In genomic region chr8:92850239-92850638, GRCm38 (mm10) we compare ENCODE assay signal across 9 mouse cellular contexts. TPM values are rescaled to one million over a fixed set of nuclear protein-coding genes. Genes with fewer than 3 reads are reported as not detected.
DNase-seq lines count a peak whose midpoint lies in the region; ATAC-seq and TF ChIP-seq lines count a peak whose summit lies in the region.
"Had no signal": no experiment of that assay in that cellular context is flagged by ENCODE, and none has a peak within 500 bp of the region (broad histone marks: within the 10 kb centered on the region; RNA-seq: fewer than 3 reads in every experiment).

No protein-coding gene starts in this region.

- H3K36me3 ChIP-seq in intestine, embryonic 15.5 days: no peaks in the 10 kb centered on the region

- no peak overlapping the region for H3K4me3 ChIP-seq in cerebellum, adult 2 months (replicated peaks; ENCODE audit: insufficient read depth, low read depth, low read length)
- no peak overlapping the region for H3K4me3 ChIP-seq in gastrocnemius, adult 2 months
- no peak overlapping the region for H3K4me3 ChIP-seq in intestine, embryonic 15.5 days (replicated peaks)
- no peak overlapping the region for H3K4me3 ChIP-seq in left cerebral cortex, adult 2 months

- H3K4me1 ChIP-seq in cerebellum, adult 2 months (ENCODE audit: control insufficient read depth, insufficient read depth, low read length): no peaks in the 10 kb centered on the region; the same call in 1 of the 2 replicates
- H3K4me1 ChIP-seq in intestine, embryonic 15.5 days (replicated peaks): peaks cover 22% of the 10 kb centered on the region; the same call in 1 of the 2 replicates

- peak; percentile 83 for DNase-seq in adrenal gland, adult 2 months
- peak; percentile 46 to 71 for DNase-seq in cerebellum, adult 2 months
- peak; percentile 98 for DNase-seq in gastrocnemius, adult 2 months
- peak; percentile 64 to 79 for DNase-seq in left cerebral cortex, adult 2 months (ENCODE audit: extremely low spot score in 1 of 2, low spot score in 2 of 2)
- peak; percentile 79 for DNase-seq in ovary, adult 18-20 months (ENCODE audit: low spot score)
- DNase-seq in urinary bladder, postnatal 4 days (ENCODE audit: low spot score in 2 of 2): peak; percentile 89 to 90
- no peak for DNase-seq in thymus, postnatal 0 days (ENCODE audit: low spot score)

- no peak for TF ChIP-seq CTCF in cerebellum, adult 2 months (IDR thresholded peaks at IDR 0.05; ENCODE audit: borderline replicate concordance, insufficient read depth, low read depth, low read length)
- no peak for TF ChIP-seq CTCF in gastrocnemius, adult 2 months (IDR thresholded peaks at IDR 0.05)
- TF ChIP-seq CTCF in left cerebral cortex, adult 2 months (IDR thresholded peaks at IDR 0.05): no peak

- TF ChIP-seq POLR2A in cerebellum, adult 2 months (IDR thresholded peaks at IDR 0.05; ENCODE audit: borderline replicate concordance, insufficient read depth, low read length): no peak

- ATAC-seq in intestine, embryonic 15.5 days: peak; percentile 48

- 19% methylated on average over 4 of the region's 4 CpGs for WGBS in cerebellum, adult 2 months
- 54% methylated on average over 4 of the region's 4 CpGs for WGBS in intestine, embryonic 15.5 days

- H3K9me3 ChIP-seq in intestine, embryonic 15.5 days: no peaks in the 10 kb centered on the region

- H3K27ac ChIP-seq in cerebellum, adult 2 months (ENCODE audit: insufficient read depth, low read length): no peak overlapping the region; the same call in 1 of the 2 replicates
- peak overlapping the region; percentile 66 for H3K27ac ChIP-seq in gastrocnemius, adult 2 months
- 0 out of 2 replicates have a peak overlapping the region, but pooled peaks have one; percentile 27 for H3K27ac ChIP-seq in intestine, embryonic 15.5 days
- H3K27ac ChIP-seq in left cerebral cortex, adult 2 months: no peak overlapping the region

- H3K9ac ChIP-seq in intestine, embryonic 15.5 days: no peak overlapping the region

- H3K27me3 ChIP-seq in cerebellum, adult 2 months (ENCODE audit: control insufficient read depth, insufficient read depth, low read length): no peaks in the 10 kb centered on the region; the same call in 1 of the 2 replicates
- H3K27me3 ChIP-seq in intestine, embryonic 15.5 days (replicated peaks): no peaks in the 10 kb centered on the region

- no peak overlapping the region for H3K4me2 ChIP-seq in intestine, embryonic 15.5 days (replicated peaks)

- intact Hi-C loops in gastrocnemius, adult 2 months (cut with DNase I): no loop called here
- intact Hi-C loops in left cerebral cortex, adult 2 months (cut with DNase I): no loop called here

RNA-seq across cellular contexts. Expression of gene Lpcat2, which starts 4.9 kb away (rescaled TPM):
- 10 to 100 TPM in 1 of 2 experiments, 1 to 10 TPM in 1; 3.1 to 15.5 TPM for total RNA-seq in adrenal gland, adult 2 months (2021)
- 1.9 and 2.9 TPM in 2 replicates for polyA plus RNA-seq in adrenal gland, adult 2 months (2012; rRNA removed)
- polyA plus RNA-seq in cerebellum, adult 2 months (2012; rRNA removed): 8.4 and 10.6 TPM in 2 replicates
- under 1 TPM; 0.15 to 0.22 TPM for total RNA-seq in gastrocnemius, adult 2 months (2021)
- 6.7 and 6.8 TPM in 2 replicates for polyA plus RNA-seq in intestine, embryonic 15.5 days (2015; fragmentation: Nextera tagmentation; extraction: Ambion mirVana)
- 1 to 10 TPM; 9.4 to 9.6 TPM for total RNA-seq in left cerebral cortex, adult 2 months (2021)
- 20.2 and 25.5 TPM in 2 replicates for polyA plus RNA-seq in thymus, postnatal 0 days (2015; fragmentation: Nextera tagmentation; extraction: Ambion mirVana)

RNA-seq across cellular contexts. Expression of gene Mmp2, which starts 23.1 kb away (rescaled TPM):
- total RNA-seq in adrenal gland, adult 2 months (2021): 10 to 100 TPM; 21.6 to 38.8 TPM
- 20.9 and 22.4 TPM in 2 replicates for polyA plus RNA-seq in adrenal gland, adult 2 months (2012; rRNA removed)
- 2.8 TPM in 2 replicates for polyA plus RNA-seq in cerebellum, adult 2 months (2012; rRNA removed)
- 10 to 100 TPM; 35.5 to 75.4 TPM for total RNA-seq in gastrocnemius, adult 2 months (2021)
- polyA plus RNA-seq in intestine, embryonic 15.5 days (2015; fragmentation: Nextera tagmentation; extraction: Ambion mirVana): 150 and 159 TPM in 2 replicates
- 1 to 10 TPM; 1.9 to 2.1 TPM for total RNA-seq in left cerebral cortex, adult 2 months (2021)
- 49.5 and 52.9 TPM in 2 replicates for polyA plus RNA-seq in thymus, postnatal 0 days (2015; fragmentation: Nextera tagmentation; extraction: Ambion mirVana)

RNA-seq across cellular contexts. Expression of gene Capns2, which starts 51.0 kb away (rescaled TPM):
- total RNA-seq in adrenal gland, adult 2 months (2021): under 1 TPM in 1 of 2 experiments, not detected in 1; 0.69 TPM
- 0.11 TPM in 1 of 2 replicates, not detected in the other for polyA plus RNA-seq in adrenal gland, adult 2 months (2012; rRNA removed)
- polyA plus RNA-seq in cerebellum, adult 2 months (2012; rRNA removed): 0.39 and 0.46 TPM in 2 replicates
- not detected for total RNA-seq in gastrocnemius, adult 2 months (2021)
- polyA plus RNA-seq in intestine, embryonic 15.5 days (2015; fragmentation: Nextera tagmentation; extraction: Ambion mirVana): not detected in 2 replicates
- 1 to 10 TPM; 1.5 to 1.9 TPM for total RNA-seq in left cerebral cortex, adult 2 months (2021)
- 0.13 and 0.27 TPM in 2 replicates for polyA plus RNA-seq in thymus, postnatal 0 days (2015; fragmentation: Nextera tagmentation; extraction: Ambion mirVana)
- polyA plus RNA-seq: liver, embryonic 16.5 days had no signal

Comparison
In these comparisons a context has a peak if more than half of its experiments do, and no peak if none do; other contexts are left out.
1. H3K27ac ChIP-seq: peak in gastrocnemius, adult 2 months (single experiment) and intestine, embryonic 15.5 days (single experiment); none in cerebellum, adult 2 months (single experiment) and left cerebral cortex, adult 2 months (single experiment).